Mouse (Mus musculus) liver, embryonic 14.5 days (tissue): ENCODE results near the gene Lpin1.

ENCODE experiments used
- CTCF ChIP-seq: IDR thresholded peaks from 2 replicates; pipeline ENCODE4 v1.5.1; 2016; ENCODE audit warnings: antibody characterized with exemption, low read depth, control low read depth
- EP300 ChIP-seq: IDR thresholded peaks from 2 replicates; pipeline ENCODE4 v1.6.1; 2016; ENCODE audit warnings: antibody characterized with exemption, low read depth

GRCm38 (mm10) chr12:16593761-16594160, 17.0 kb downstream of the Lpin1 start:
- TF ChIP-seq CTCF: no peak
- TF ChIP-seq EP300: no peak
